Mouse (Mus musculus): Measurements from ENCODE around the gene Gdf11. TPM values are rescaled to one million over a fixed set of nuclear protein-coding genes. Genes with fewer than 3 reads are reported as not detected.
A peak's percentile ranks its signal among the peaks of the same experiment; 100 is the strongest.

The Gdf11 gene
- total and polyA plus RNA-seq, 3 experiments, result 3.4 to 7.3 (median 4.5) TPM

DNA sequence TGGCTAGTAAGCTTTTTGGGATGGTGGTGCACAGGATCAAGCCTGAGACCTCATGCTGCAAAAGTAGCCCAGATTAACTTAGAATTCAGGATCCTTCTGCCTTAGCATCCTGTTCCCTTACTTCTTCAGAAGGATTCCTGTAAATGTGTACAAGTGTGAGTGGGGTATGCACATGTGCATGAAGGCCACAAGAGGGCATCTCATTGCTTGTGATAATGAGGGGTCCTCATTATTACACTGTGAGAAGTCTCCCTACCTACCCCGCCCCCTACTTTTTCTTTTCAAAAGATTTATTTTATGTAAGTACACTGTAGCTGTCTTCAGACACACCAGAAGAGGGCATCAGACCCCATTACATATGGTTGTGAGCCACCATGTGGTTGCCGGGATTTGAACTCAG is 24.0 kb upstream of the Gdf11 start:
- Histone ChIP-seq H3K4me1 (ENCODE audit: control insufficient read depth in 1 of 2, insufficient read depth in 2 of 2) (0 out of 4 replicates have a peak, but pooled peaks cover 0 to 3% of the 10 kb centered on the region in 2 experiments), H3K9me3 (replicated peaks; ENCODE audit: low read length) (no peaks in the 10 kb centered on the region), H3K4me3 (replicated peaks in 1 of 3; ENCODE audit: low read depth in 2 of 3, low read length in 2 of 3, poor library complexity in 1 of 3) (no peak overlapping the region), H3K27me3 (replicated peaks) (peaks cover 2% of the 10 kb centered on the region), H3K27ac (ENCODE audit: insufficient read depth, low read depth) (no peak overlapping the region), H3K36me3 (replicated peaks in 1 of 2; ENCODE audit: control insufficient read depth in 1 of 2, insufficient read depth in 1 of 2, low read length in 1 of 2) (peaks cover 11 to 41% of the 10 kb centered on the region in 2 experiments), H3K9ac (ENCODE audit: insufficient read depth, low read depth) (no peak overlapping the region), H3K4me2 (ENCODE audit: insufficient read depth, low read depth, poor library complexity, severe bottlenecking) (no peak overlapping the region), H3K79me2 (replicated peaks; ENCODE audit: control insufficient read depth, extremely low read depth, insufficient read depth, poor library complexity, severe bottlenecking) (no peaks in the 10 kb centered on the region)
- TF ChIP-seq CTCF (conservative IDR thresholded peaks at IDR 0.05 in 1 of 2, IDR thresholded peaks at IDR 0.05 in 1 of 2; ENCODE audit: low read depth in 2 of 2, low read length in 2 of 2), result peak; percentile 6 to 42; a peak in 2 of 4 replicates
- no peak for TF ChIP-seq JUND (conservative IDR thresholded peaks at IDR 0.05; ENCODE audit: low read depth, low read length)
- TF ChIP-seq ZNF384 (IDR thresholded peaks at IDR 0.05; ENCODE audit: low read depth, low read length), result no peak
- no peak for TF ChIP-seq JUN (IDR thresholded peaks at IDR 0.05; ENCODE audit: insufficient read depth, low read depth, low read length)
- no peak for DNase-seq (ENCODE audit: extremely low read depth)
- dilution Hi-C loops (cut with MboI; ENCODE audit: extremely low pct_ligation_motif_present, extremely low pct_unique_long_range_greater_than_20kb, low sequenced_read_pairs), result no loop called here
- in situ Hi-C loops (cut with MboI; ENCODE audit: low pct_ligation_motif_present, low pct_unique_long_range_greater_than_20kb, low sequenced_read_pairs), result no loop called here

GRCm38 (mm10) chr10:128913696-128914095 is 22.2 kb upstream of the Gdf11 start:
- H3K27ac ChIP-seq (ENCODE audit: insufficient read depth, low read depth), result no peak overlapping the region
- DNase-seq (ENCODE audit: extremely low read depth), result no peak
- H3K4me2 ChIP-seq (ENCODE audit: insufficient read depth, low read depth, poor library complexity, severe bottlenecking), result no peak overlapping the region
- H3K79me2 ChIP-seq (replicated peaks; ENCODE audit: control insufficient read depth, extremely low read depth, insufficient read depth, poor library complexity, severe bottlenecking), result no peaks in the 10 kb centered on the region
- H3K27me3 ChIP-seq (replicated peaks), result peaks cover 2% of the 10 kb centered on the region
- H3K4me3 ChIP-seq (replicated peaks in 1 of 3; ENCODE audit: low read depth in 2 of 3, low read length in 2 of 3, poor library complexity in 1 of 3), result no peak overlapping the region
- 0 out of 4 replicates have a peak, but pooled peaks cover 0 to 3% of the 10 kb centered on the region in 2 experiments for H3K4me1 ChIP-seq (ENCODE audit: control insufficient read depth in 1 of 2, insufficient read depth in 2 of 2)
- H3K36me3 ChIP-seq (replicated peaks in 1 of 2; ENCODE audit: control insufficient read depth in 1 of 2, insufficient read depth in 1 of 2, low read length in 1 of 2), result peaks cover 11 to 22% of the 10 kb centered on the region in 2 experiments
- dilution Hi-C loops (cut with MboI; ENCODE audit: extremely low pct_ligation_motif_present, extremely low pct_unique_long_range_greater_than_20kb, low sequenced_read_pairs), result no loop called here
- no peak overlapping the region for H3K9ac ChIP-seq (ENCODE audit: insufficient read depth, low read depth)
- H3K9me3 ChIP-seq (replicated peaks; ENCODE audit: low read length), result no peaks in the 10 kb centered on the region
- no peak for TF ChIP-seq IRF4 (IDR thresholded peaks at IDR 0.05; ENCODE audit: low read depth, low read length)
- TF ChIP-seq HCFC1 (IDR thresholded peaks at IDR 0.05; ENCODE audit: low read depth, low read length), result no peak
- TF ChIP-seq MAFK (IDR thresholded peaks at IDR 0.05; ENCODE audit: insufficient replicate concordance, low read length), result no peak
- no peak for TF ChIP-seq BHLHE40 (IDR thresholded peaks at IDR 0.05; ENCODE audit: low read depth, low read length)
- TF ChIP-seq MAZ (IDR thresholded peaks at IDR 0.05; ENCODE audit: low read depth, low read length), result no peak
- TF ChIP-seq ZNF384 (IDR thresholded peaks at IDR 0.05; ENCODE audit: low read depth, low read length), result no peak
- TF ChIP-seq CHD1 (IDR thresholded peaks at IDR 0.05; ENCODE audit: low read depth, low read length), result no peak
- no peak for TF ChIP-seq UBTF (IDR thresholded peaks at IDR 0.05; ENCODE audit: low read depth, low read length)
- no peak for TF ChIP-seq EP300 (IDR thresholded peaks at IDR 0.05; ENCODE audit: low read length)
- TF ChIP-seq MAX (IDR thresholded peaks at IDR 0.05; ENCODE audit: low read length), result no peak
- no peak for TF ChIP-seq RAD21 (IDR thresholded peaks at IDR 0.05; ENCODE audit: low read depth, low read length)
- no peak for TF ChIP-seq RCOR1 (conservative IDR thresholded peaks at IDR 0.05; ENCODE audit: low read depth, low read length)
- no peak for TF ChIP-seq NELFE (IDR thresholded peaks at IDR 0.05; ENCODE audit: low read depth, low read length)
- no peak for TF ChIP-seq JUN (IDR thresholded peaks at IDR 0.05; ENCODE audit: insufficient read depth, low read depth, low read length)
- TF ChIP-seq CHD2 (IDR thresholded peaks at IDR 0.05; ENCODE audit: low read length), result no peak
- TF ChIP-seq USF1 (IDR thresholded peaks at IDR 0.05; ENCODE audit: low read depth, low read length), result no peak
- TF ChIP-seq POLR2A (IDR thresholded peaks at IDR 0.05; ENCODE audit: low read depth, low read length), result no peak
- in situ Hi-C loops (cut with MboI; ENCODE audit: low pct_ligation_motif_present, low pct_unique_long_range_greater_than_20kb, low sequenced_read_pairs), result no loop called here

Data from CH12.LX (cell line).